Mouse (Mus musculus): ENCODE measurements at regions not wholly inside any gene's neighbourhood (a gene's known extent, or its start where the extent isn't known, plus 50 kb on each side); places are given as distances from the start of the nearest gene placed in this dataset.
"Not testable (repeated sequence)": the region's sequence is repeated elsewhere in the genome, so short reads cannot be mapped to it uniquely, and the experiment has no call there.

GRCm38 (mm10) chr12:82078740-82079139 lies 90.4 kb upstream of the Sipa1l1 start:
- no peak for DNase-seq (ENCODE audit: low spot score)
- no peaks in the 10 kb centered on the region for H3K9me3 ChIP-seq (ENCODE audit: control insufficient read depth, low read length)
- no peaks in the 10 kb centered on the region for H3K36me3 ChIP-seq (ENCODE audit: control insufficient read depth, insufficient read depth, low read length)
- H3K4me2 ChIP-seq (ENCODE audit: low read depth): no peak overlapping the region
- H3K4me3 ChIP-seq (ENCODE audit: low read depth, low read length): no peak overlapping the region
- ATAC-seq (ENCODE audit: insufficient read depth, low FRiP score, low TSS enrichment): no peak
- no peak overlapping the region for H3K9ac ChIP-seq (ENCODE audit: low read length)
- no peaks in the 10 kb centered on the region for H3K4me1 ChIP-seq (ENCODE audit: control insufficient read depth, insufficient read depth, low read length)
- H3K27ac ChIP-seq (ENCODE audit: low read depth, low read length): no peak overlapping the region
- H3K27me3 ChIP-seq (ENCODE audit: control insufficient read depth, insufficient read depth, low read length): no peaks in the 10 kb centered on the region

- H3K4me2 ChIP-seq (ENCODE audit: low read depth): no peak overlapping the region
- ATAC-seq (ENCODE audit: insufficient read depth, low FRiP score, low TSS enrichment): no peak
- no peak for DNase-seq (ENCODE audit: low spot score)
- WGBS: 89% methylated on average over 6 of the region's 6 CpGs
- H3K9me3 ChIP-seq (ENCODE audit: control insufficient read depth, low read length): no peaks in the 10 kb centered on the region
- no peak overlapping the region for H3K9ac ChIP-seq (ENCODE audit: low read length)
- no peaks in the 10 kb centered on the region for H3K4me1 ChIP-seq (ENCODE audit: control insufficient read depth, insufficient read depth, low read length)
- no peaks in the 10 kb centered on the region for H3K36me3 ChIP-seq (ENCODE audit: control insufficient read depth, insufficient read depth, low read length)
- H3K27ac ChIP-seq (ENCODE audit: low read depth, low read length): no peak overlapping the region
- H3K27me3 ChIP-seq (ENCODE audit: control insufficient read depth, insufficient read depth, low read length): no peaks in the 10 kb centered on the region
- no peak overlapping the region for H3K4me3 ChIP-seq (ENCODE audit: low read depth, low read length)
Observed at GRCm38 (mm10) chr12:82080196-82080880, 88.8 kb upstream of the Sipa1l1 start.

- not testable (repeated sequence) for H3K27me3 ChIP-seq (ENCODE audit: control insufficient read depth, insufficient read depth, low read length); H3K27ac ChIP-seq (ENCODE audit: low read depth, low read length); H3K36me3 ChIP-seq (ENCODE audit: control insufficient read depth, insufficient read depth, low read length); H3K9ac ChIP-seq (ENCODE audit: low read length); DNase-seq (ENCODE audit: low spot score); ATAC-seq (ENCODE audit: insufficient read depth, low FRiP score, low TSS enrichment); H3K4me1 ChIP-seq (ENCODE audit: control insufficient read depth, insufficient read depth, low read length); H3K9me3 ChIP-seq (ENCODE audit: control insufficient read depth, low read length); H3K4me2 ChIP-seq (ENCODE audit: low read depth); H3K4me3 ChIP-seq (ENCODE audit: low read depth, low read length)
- WGBS: 98% methylated on average over 4 of the region's 4 CpGs
Observed at GRCm38 (mm10) chr12:82082596-82082995, 86.5 kb upstream of the Sipa1l1 start.

GRCm38 (mm10) chr12:82085771-82086400 lies 83.2 kb upstream of the Sipa1l1 start:
- no peaks in the 10 kb centered on the region for H3K36me3 ChIP-seq (ENCODE audit: control insufficient read depth, insufficient read depth, low read length)
- no peak for ATAC-seq (ENCODE audit: insufficient read depth, low FRiP score, low TSS enrichment)
- no peak overlapping the region for H3K9ac ChIP-seq (ENCODE audit: low read length)
- H3K27me3 ChIP-seq (ENCODE audit: control insufficient read depth, insufficient read depth, low read length): no peaks in the 10 kb centered on the region
- H3K27ac ChIP-seq (ENCODE audit: low read depth, low read length): no peak overlapping the region
- H3K4me3 ChIP-seq (ENCODE audit: low read depth, low read length): no peak overlapping the region
- no peaks in the 10 kb centered on the region for H3K4me1 ChIP-seq (ENCODE audit: control insufficient read depth, insufficient read depth, low read length)
- 60% methylated on average over 7 of the region's 7 CpGs for WGBS
- no peak overlapping the region for H3K4me2 ChIP-seq (ENCODE audit: low read depth)
- no peak for DNase-seq (ENCODE audit: low spot score)
- no peaks in the 10 kb centered on the region for H3K9me3 ChIP-seq (ENCODE audit: control insufficient read depth, low read length)

- Histone ChIP-seq H3K4me3 (ENCODE audit: low read depth, low read length) (no peak overlapping the region), H3K27ac (ENCODE audit: low read depth, low read length) (no peak overlapping the region), H3K9ac (ENCODE audit: low read length) (no peak overlapping the region), H3K9me3 (ENCODE audit: control insufficient read depth, low read length) (no peaks in the 10 kb centered on the region), H3K4me1 (ENCODE audit: control insufficient read depth, insufficient read depth, low read length) (no peaks in the 10 kb centered on the region), H3K36me3 (ENCODE audit: control insufficient read depth, insufficient read depth, low read length) (no peaks in the 10 kb centered on the region), H3K27me3 (ENCODE audit: control insufficient read depth, insufficient read depth, low read length) (no peaks in the 10 kb centered on the region), H3K4me2 (ENCODE audit: low read depth) (no peak overlapping the region)
- ATAC-seq (ENCODE audit: insufficient read depth, low FRiP score, low TSS enrichment): no peak
- DNase-seq (ENCODE audit: low spot score): no peak
Observed at GRCm38 (mm10) chr12:82086441-82086840, 82.7 kb upstream of the Sipa1l1 start.

GRCm38 (mm10) chr12:82089288-82089687 lies 79.8 kb upstream of the Sipa1l1 start:
- ATAC-seq (ENCODE audit: insufficient read depth, low FRiP score, low TSS enrichment) (no peak), DNase-seq (ENCODE audit: low spot score) (no peak)
- no peak overlapping the region for H3K9ac ChIP-seq (ENCODE audit: low read length)
- no peaks in the 10 kb centered on the region for H3K36me3 ChIP-seq (ENCODE audit: control insufficient read depth, insufficient read depth, low read length)
- no peaks in the 10 kb centered on the region for H3K9me3 ChIP-seq (ENCODE audit: control insufficient read depth, low read length)
- H3K4me2 ChIP-seq (ENCODE audit: low read depth): no peak overlapping the region
- H3K27me3 ChIP-seq (ENCODE audit: control insufficient read depth, insufficient read depth, low read length): no peaks in the 10 kb centered on the region
- no peaks in the 10 kb centered on the region for H3K4me1 ChIP-seq (ENCODE audit: control insufficient read depth, insufficient read depth, low read length)
- no peak overlapping the region for H3K27ac ChIP-seq (ENCODE audit: low read depth, low read length)
- no peak overlapping the region for H3K4me3 ChIP-seq (ENCODE audit: low read depth, low read length)
- WGBS: 89% methylated on average over 6 of the region's 6 CpGs

- peak; percentile 41 for DNase-seq (ENCODE audit: low spot score)
- H3K4me1 ChIP-seq (ENCODE audit: control insufficient read depth, insufficient read depth, low read length): no peaks in the 10 kb centered on the region
- H3K9ac ChIP-seq (ENCODE audit: low read length): no peak overlapping the region
- WGBS: 40% methylated on average over 7 of the region's 7 CpGs
- no peak; the same call in 1 of the 2 replicates for ATAC-seq (ENCODE audit: insufficient read depth, low FRiP score, low TSS enrichment)
- H3K27me3 ChIP-seq (ENCODE audit: control insufficient read depth, insufficient read depth, low read length): no peaks in the 10 kb centered on the region
- H3K4me2 ChIP-seq (ENCODE audit: low read depth): no peak overlapping the region
- H3K27ac ChIP-seq (ENCODE audit: low read depth, low read length): no peak overlapping the region
- H3K9me3 ChIP-seq (ENCODE audit: control insufficient read depth, low read length): no peaks in the 10 kb centered on the region
- no peak overlapping the region for H3K4me3 ChIP-seq (ENCODE audit: low read depth, low read length)
- no peaks in the 10 kb centered on the region for H3K36me3 ChIP-seq (ENCODE audit: control insufficient read depth, insufficient read depth, low read length)
Observed at GRCm38 (mm10) chr12:82093317-82093716, 75.8 kb upstream of the Sipa1l1 start.

GRCm38 (mm10) chr12:82095396-82095795 lies 73.7 kb upstream of the Sipa1l1 start:
- Histone ChIP-seq H3K4me1 (ENCODE audit: control insufficient read depth, insufficient read depth, low read length) (no peaks in the 10 kb centered on the region), H3K27me3 (ENCODE audit: control insufficient read depth, insufficient read depth, low read length) (no peaks in the 10 kb centered on the region), H3K27ac (ENCODE audit: low read depth, low read length) (no peak overlapping the region), H3K9me3 (ENCODE audit: control insufficient read depth, low read length) (no peaks in the 10 kb centered on the region), H3K4me2 (ENCODE audit: low read depth) (no peak overlapping the region), H3K36me3 (ENCODE audit: control insufficient read depth, insufficient read depth, low read length) (no peaks in the 10 kb centered on the region), H3K4me3 (ENCODE audit: low read depth, low read length) (no peak overlapping the region), H3K9ac (ENCODE audit: low read length) (no peak overlapping the region)
- DNase-seq (ENCODE audit: low spot score): no peak
- ATAC-seq (ENCODE audit: insufficient read depth, low FRiP score, low TSS enrichment): no peak
- WGBS: 87% methylated on average over 1 of the region's 1 CpGs

- no peaks in the 10 kb centered on the region for H3K36me3 ChIP-seq (ENCODE audit: control insufficient read depth, insufficient read depth, low read length)
- H3K27ac ChIP-seq (ENCODE audit: low read depth, low read length): no peak overlapping the region
- H3K4me2 ChIP-seq (ENCODE audit: low read depth): no peak overlapping the region
- no peaks in the 10 kb centered on the region for H3K4me1 ChIP-seq (ENCODE audit: control insufficient read depth, insufficient read depth, low read length)
- WGBS: 96% methylated on average over 6 of the region's 6 CpGs
- no peak overlapping the region for H3K4me3 ChIP-seq (ENCODE audit: low read depth, low read length)
- H3K9ac ChIP-seq (ENCODE audit: low read length): no peak overlapping the region
- DNase-seq (ENCODE audit: low spot score): no peak
- H3K9me3 ChIP-seq (ENCODE audit: control insufficient read depth, low read length): no peaks in the 10 kb centered on the region
- ATAC-seq (ENCODE audit: insufficient read depth, low FRiP score, low TSS enrichment): no peak
- no peaks in the 10 kb centered on the region for H3K27me3 ChIP-seq (ENCODE audit: control insufficient read depth, insufficient read depth, low read length)
Observed at GRCm38 (mm10) chr12:82097126-82097525, 72.0 kb upstream of the Sipa1l1 start.
